Mouse (Mus musculus): Measurements from ENCODE around the gene Smurf1.

GRCm38 (mm10) chr5:144931841-144932240 is 33.8 kb downstream of the Smurf1 start:
- no peak for TF ChIP-seq ZNF384 (IDR thresholded peaks at IDR 0.05; ENCODE audit: low read depth, low read length)
- no peak for TF ChIP-seq MAFK (IDR thresholded peaks at IDR 0.05; ENCODE audit: insufficient read depth, low read depth, low read length)
- TF ChIP-seq HCFC1 (IDR thresholded peaks at IDR 0.05; ENCODE audit: borderline replicate concordance, insufficient read depth, low read length), result no peak

Measured in ES-E14 (cell line).